21 mouse cellular contexts compared by ENCODE assay signal in the genomic region with DNA sequence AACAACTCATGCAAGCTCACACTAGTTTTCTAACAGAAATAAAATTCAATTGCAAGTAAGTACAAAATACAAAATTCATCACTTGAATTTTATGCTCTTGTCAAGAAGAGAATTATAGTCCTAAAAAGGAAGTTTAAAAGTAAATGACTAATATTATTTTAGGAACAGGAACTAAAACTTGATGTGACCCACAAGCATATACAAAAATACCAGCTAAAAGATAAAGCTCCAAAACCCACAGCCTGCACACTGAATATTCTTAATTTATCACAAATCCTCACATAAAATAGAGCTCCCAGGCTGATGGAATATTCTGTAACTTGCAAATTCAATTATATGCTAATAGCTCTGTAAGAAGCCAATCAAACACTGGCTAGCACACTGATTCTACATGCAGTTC. TPM values are rescaled to one million over a fixed set of nuclear protein-coding genes. Genes with fewer than 3 reads are reported as not detected.
DNase-seq lines count a peak whose midpoint lies in the region; TF ChIP-seq lines count a peak whose summit lies in the region.
"Had no signal": no experiment of that assay in that cellular context is flagged by ENCODE, and none has a peak within 500 bp of the region (broad histone marks: within the 10 kb centered on the region; RNA-seq: fewer than 3 reads in every experiment).

No protein-coding gene starts in this region.

- H3K4me3 ChIP-seq in bone marrow macrophage, adult 2 months (ENCODE audit: insufficient read depth, low read length) = no peak overlapping the region
- no peak overlapping the region for H3K4me3 ChIP-seq in forebrain, embryonic 10.5 days
- H3K4me3 ChIP-seq: heart, embryonic 13.5 days; hindbrain, embryonic 15.5 days had no signal

- peak; percentile 21 for DNase-seq in 416B (ENCODE audit: low read depth)
- DNase-seq in A20 (ENCODE audit: low read depth, low spot score) = peak; percentile 57
- DNase-seq in splenic B cell, adult 2 months (ENCODE audit: low read depth, low spot score) = peak; percentile 13
- no peak for DNase-seq in lung, postnatal 36 days
- DNase-seq in forebrain, embryonic 10.5 days (ENCODE audit: extremely low spot score, low spot score) = no peak
- DNase-seq: adrenal gland, adult 8-10 months; adrenal gland, postnatal 25 days; B cell, adult 2 months; cerebellum, adult 18-20 months; cerebellum, adult 9-10 months; cerebellum, postnatal 14 days; forebrain, postnatal 0 days; gastrocnemius, postnatal 25 days; heart, adult 18-20 months; heart, postnatal 14 days; heart, postnatal 4 days had no signal

- H3K27me3 ChIP-seq in splenic B cell, adult 2 months (ENCODE audit: control insufficient read depth, insufficient read depth, low read length, poor library complexity, severe bottlenecking) = no peaks in the 10 kb centered on the region
- no peaks in the 10 kb centered on the region for H3K27me3 ChIP-seq in forebrain, embryonic 10.5 days (ENCODE audit: poor library complexity, severe bottlenecking)
- H3K27me3 ChIP-seq: CH12.LX; heart, embryonic 13.5 days; hindbrain, embryonic 15.5 days had no signal

- TF ChIP-seq POLR2A in bone marrow macrophage, adult 2 months (IDR thresholded peaks at IDR 0.05; ENCODE audit: borderline replicate concordance, low read depth, low read length) = no peak

- peak overlapping the region; percentile 47 for H3K27ac ChIP-seq in bone marrow macrophage, adult 2 months (ENCODE audit: insufficient read depth, low read depth, low read length)
- no peak overlapping the region for H3K27ac ChIP-seq in forebrain, embryonic 10.5 days
- H3K27ac ChIP-seq: heart, embryonic 13.5 days; hindbrain, embryonic 15.5 days had no signal

- peaks cover 28% of the 10 kb centered on the region for H3K4me1 ChIP-seq in bone marrow macrophage, adult 2 months (ENCODE audit: control insufficient read depth, insufficient read depth, low read length)
- no peaks in the 10 kb centered on the region for H3K4me1 ChIP-seq in forebrain, embryonic 10.5 days
- H3K4me1 ChIP-seq: hindbrain, embryonic 15.5 days had no signal

- no peaks in the 10 kb centered on the region for H3K9me3 ChIP-seq in forebrain, embryonic 10.5 days
- H3K9me3 ChIP-seq: G1E; heart, embryonic 13.5 days; hindbrain, embryonic 15.5 days had no signal

- H3K36me3 ChIP-seq in splenic B cell, adult 2 months (ENCODE audit: control insufficient read depth, insufficient read depth, low read length, poor library complexity, severe bottlenecking) = no peaks in the 10 kb centered on the region
- no peaks in the 10 kb centered on the region for H3K36me3 ChIP-seq in forebrain, embryonic 10.5 days (replicated peaks)
- H3K36me3 ChIP-seq: heart, embryonic 13.5 days; hindbrain, embryonic 15.5 days had no signal

- no peak for TF ChIP-seq CTCF in bone marrow macrophage, adult 2 months (IDR thresholded peaks at IDR 0.05; ENCODE audit: low read depth, low read length)

RNA-seq across cellular contexts. Expression of gene Tpk1, which starts 25.5 kb away (rescaled TPM):
- polyA plus RNA-seq in bone marrow macrophage, adult 2 months (2012; ENCODE audit: insufficient read depth, insufficient read length, missing spikeins) = 11.3 and 12.1 TPM in 2 replicates
- polyA plus RNA-seq in forebrain, embryonic 10.5 days (2016; fragmentation: Nextera tagmentation; extraction: Ambion mirVana) = 4.4 and 4.8 TPM in 2 replicates

Comparison
In these comparisons a context has a peak if more than half of its experiments do, and no peak if none do; other contexts are left out.
1. DNase-seq: peak in 416B (single experiment), A20 (single experiment) and splenic B cell, adult 2 months (single experiment); none in lung, postnatal 36 days (single experiment) and forebrain, embryonic 10.5 days (single experiment).